ENCODE assay signal across 8 mouse cellular contexts in genomic region chr11:59663776-59664320, GRCm38 (mm10). TPM values are rescaled to one million over a fixed set of nuclear protein-coding genes. Genes with fewer than 3 reads are reported as not detected.
A peak's percentile ranks its signal among the peaks of the same experiment; 100 is the strongest.
DNase-seq lines count a peak whose midpoint lies in the region; ATAC-seq and TF ChIP-seq lines count a peak whose summit lies in the region.

No protein-coding gene starts in this region.

- no peaks in the 10 kb centered on the region for H3K9me3 ChIP-seq in forebrain, embryonic 10.5 days
- H3K9me3 ChIP-seq in kidney, embryonic 14.5 days (ENCODE audit: control insufficient read depth, low read length): no peaks in the 10 kb centered on the region
- no peaks in the 10 kb centered on the region for H3K9me3 ChIP-seq in midbrain, embryonic 15.5 days

- DNase-seq in layer of hippocampus, adult 2 months (ENCODE audit: low spot score in 2 of 2): no peak
- DNase-seq in layer of hippocampus, postnatal 36 days: no peak
- DNase-seq in forebrain, embryonic 10.5 days (ENCODE audit: extremely low spot score, low spot score): no peak
- DNase-seq in frontal cortex, postnatal 25 days (ENCODE audit: low spot score in 2 of 2): no peak
- DNase-seq in right cerebral cortex, postnatal 36 days (ENCODE audit: low spot score in 2 of 2): no peak

- H3K4me1 ChIP-seq in forebrain, embryonic 10.5 days: peaks cover 40% of the 10 kb centered on the region
- H3K4me1 ChIP-seq in kidney, embryonic 14.5 days (ENCODE audit: control insufficient read depth, insufficient read depth, low read length): peaks cover 30% of the 10 kb centered on the region
- peaks cover 52% of the 10 kb centered on the region for H3K4me1 ChIP-seq in midbrain, embryonic 15.5 days

- peak overlapping the region; percentile 92 for H3K27ac ChIP-seq in layer of hippocampus, adult 2 months
- 0 out of 2 replicates have a peak overlapping the region, but pooled peaks have one; percentile 35 for H3K27ac ChIP-seq in forebrain, embryonic 10.5 days
- peak overlapping the region; percentile 31; the same call in 1 of the 2 replicates for H3K27ac ChIP-seq in kidney, embryonic 14.5 days (ENCODE audit: low read depth, low read length)
- H3K27ac ChIP-seq in midbrain, embryonic 15.5 days: 0 out of 2 replicates have a peak overlapping the region, but pooled peaks have one; percentile 3

- peak overlapping the region; percentile 80 for H3K4me2 ChIP-seq in kidney, embryonic 14.5 days (replicated peaks; ENCODE audit: low read depth, low read length)
- peak overlapping the region; percentile 81 for H3K4me2 ChIP-seq in midbrain, embryonic 15.5 days

- WGBS in forebrain, embryonic 10.5 days: 29% methylated on average over 3 of the region's 3 CpGs
- WGBS in kidney, embryonic 14.5 days: 4% methylated on average over 3 of the region's 3 CpGs
- WGBS in midbrain, embryonic 15.5 days: 21% methylated on average over 3 of the region's 3 CpGs

- peak overlapping the region; percentile 79; the same call in 1 of the 2 replicates for H3K9ac ChIP-seq in kidney, embryonic 14.5 days (ENCODE audit: low read depth, low read length)
- H3K9ac ChIP-seq in midbrain, embryonic 15.5 days: peak overlapping the region; percentile 89

- H3K4me3 ChIP-seq in layer of hippocampus, adult 2 months: peak overlapping the region; percentile 81
- peak overlapping the region; percentile 78 for H3K4me3 ChIP-seq in forebrain, embryonic 10.5 days
- H3K4me3 ChIP-seq in kidney, embryonic 14.5 days (ENCODE audit: low read length): peak overlapping the region; percentile 74
- peak overlapping the region; percentile 68 for H3K4me3 ChIP-seq in midbrain, embryonic 15.5 days

- ATAC-seq in kidney, embryonic 14.5 days (ENCODE audit: low FRiP score, low TSS enrichment): no peak
- no peak for ATAC-seq in midbrain, embryonic 15.5 days (replicated peaks)
- ATAC-seq in CD4-positive, CD25-positive, alpha-beta regulatory T cell, adult 4 months: no peak

- H3K27me3 ChIP-seq in forebrain, embryonic 10.5 days (ENCODE audit: poor library complexity, severe bottlenecking): peaks cover 24% of the 10 kb centered on the region
- H3K27me3 ChIP-seq in kidney, embryonic 14.5 days (ENCODE audit: control insufficient read depth, insufficient read depth, low read length): no peaks in the 10 kb centered on the region
- H3K27me3 ChIP-seq in midbrain, embryonic 15.5 days (replicated peaks): no peaks in the 10 kb centered on the region

- TF ChIP-seq CTCF in layer of hippocampus, adult 2 months (conservative IDR thresholded peaks at IDR 0.05): no peak

- no peaks in the 10 kb centered on the region; the same call in 1 of the 2 replicates for H3K36me3 ChIP-seq in forebrain, embryonic 10.5 days (replicated peaks)
- no peaks in the 10 kb centered on the region for H3K36me3 ChIP-seq in kidney, embryonic 14.5 days (ENCODE audit: control insufficient read depth, insufficient read depth, low read length)
- no peaks in the 10 kb centered on the region for H3K36me3 ChIP-seq in midbrain, embryonic 15.5 days (replicated peaks)

RNA-seq across cellular contexts. Expression of gene Mprip, which starts 2.7 kb away (rescaled TPM):
- 100 to 1,000 TPM; 288 to 302 TPM for total RNA-seq in layer of hippocampus, adult 2 months (2021)
- 100 to 1,000 TPM; 276 to 286 TPM for total RNA-seq in layer of hippocampus, postnatal 36 days (2021)
- polyA plus RNA-seq in forebrain, embryonic 10.5 days (2016; fragmentation: Nextera tagmentation; extraction: Ambion mirVana): 24.8 and 28.3 TPM in 2 replicates
- polyA plus RNA-seq in kidney, embryonic 14.5 days (2014; fragmentation: Nextera tagmentation; extraction: Ambion mirVana): 53.4 and 64.1 TPM in 2 replicates
- 77.5 and 85.4 TPM in 2 replicates for polyA plus RNA-seq in midbrain, embryonic 15.5 days (2015; fragmentation: Nextera tagmentation; extraction: Ambion mirVana)
- polyA plus RNA-seq in CD4-positive, CD25-positive, alpha-beta regulatory T cell, adult 4 months (2017; shearing (Covaris generic)): 10 to 100 TPM; 21.3 to 29.6 TPM

Comparison
In these comparisons a context has a peak if more than half of its experiments do, and no peak if none do; other contexts are left out.
1. H3K27ac ChIP-seq: peak in every context shown above with its lines; median percentile 92 in layer of hippocampus, adult 2 months; 35 in forebrain, embryonic 10.5 days; 31 in kidney, embryonic 14.5 days; 3 in midbrain, embryonic 15.5 days.